Mouse (Mus musculus) embryonic facial prominence, embryonic 10.5 days (tissue): Measurements from ENCODE around the gene Gm14597. TPM values are rescaled to one million over a fixed set of nuclear protein-coding genes. Genes with fewer than 3 reads are reported as not detected.
A peak's percentile ranks its signal among the peaks of the same experiment; 100 is the strongest.
"Not testable (repeated sequence)": the region's sequence is repeated elsewhere in the genome, so short reads cannot be mapped to it uniquely, and the experiment has no call there.

Experiments used
- DNase-seq: peaks from one replicate; pipeline ENCODE4 v3.0.0-alpha.2; 2017; ENCODE audit warnings: low spot score
- H3K27ac ChIP-seq: fragments of 300-500 bp; sonication (generic); replicated peaks from 2 replicates; pipeline ENCODE4 v1.5.1; 2016; ENCODE audit warnings: mild to moderate bottlenecking
- H3K27me3 ChIP-seq: fragments of 300-500 bp; sonication (generic); replicated peaks from 2 replicates; pipeline ENCODE4 v1.6.1; 2016; ENCODE audit warnings: low read depth, mild to moderate bottlenecking; ENCODE audit not compliant: poor library complexity, severe bottlenecking
- H3K36me3 ChIP-seq: fragments of 300-500 bp; sonication (generic); replicated peaks from 2 replicates; pipeline ENCODE4 v1.6.1; 2016; ENCODE audit warnings: mild to moderate bottlenecking, moderate library complexity
- H3K4me1 ChIP-seq: fragments of 300-500 bp; sonication (generic); 2 replicates; pipeline ENCODE4 v1.6.1; 2016
- H3K4me3 ChIP-seq: fragments of 300-500 bp; sonication (generic); 2 replicates; pipeline ENCODE4 v1.5.1; 2016; ENCODE audit warnings: mild to moderate bottlenecking, moderate library complexity
- H3K9me3 ChIP-seq: fragments of 300-500 bp; sonication (generic); 2 replicates; pipeline ENCODE4 v1.6.1; 2016; ENCODE audit warnings: mild to moderate bottlenecking
- WGBS: fragments of 180-500 bp; shearing (Covaris S2); methylation state at CpG from one replicate; pipeline ENCODE4 v1.1.7; 2016; 5-methylcytosine and 5-hydroxymethylcytosine counted together
- polyA plus RNA-seq: library from polyadenylated mRNA; unstranded; fragments of >200 nt; fragmentation: Nextera tagmentation; extraction: Ambion mirVana; gene quantifications from 2 replicates; pipeline ENCODE4 v1.2.1, GENCODE M21; 2016

The Gm14597 gene
- polyA plus RNA-seq, result not detected in 2 replicates

DNA sequence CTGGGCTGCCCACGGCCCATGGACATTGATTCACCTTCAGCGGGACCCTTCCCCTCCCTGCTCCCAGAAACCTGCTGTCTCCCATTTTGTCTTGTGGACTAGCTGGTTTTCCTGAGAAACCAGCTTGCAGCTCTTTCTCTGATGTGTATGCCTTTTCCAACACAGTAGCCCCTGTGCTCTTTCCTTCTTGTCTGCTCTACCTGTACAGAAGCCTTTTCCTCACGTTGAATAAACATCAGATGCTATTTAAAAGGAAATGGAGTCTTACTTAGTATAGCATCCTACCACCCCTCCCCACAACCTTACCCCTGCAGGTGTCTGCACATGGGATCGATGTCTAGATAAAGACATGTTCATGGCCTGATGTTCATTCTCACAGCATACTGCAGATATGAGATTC is at the start of gene Gm14597:
Gene Gm14597 (minus strand): TSS at position 101 of the 400 bp plus-strand sequence.
- 77% methylated on average over 3 of the region's 4 CpGs for WGBS
- H3K36me3 ChIP-seq, DNase-seq, H3K27me3 ChIP-seq, H3K4me1 ChIP-seq, H3K9me3 ChIP-seq: not testable (repeated sequence)
- peak within 1 kb of the TSS; percentile 54 for H3K4me3 ChIP-seq
- H3K27ac ChIP-seq, result peak within 1 kb of the TSS; percentile 71

- H3K4me1 ChIP-seq, H3K9me3 ChIP-seq, H3K36me3 ChIP-seq, H3K27ac ChIP-seq, H3K4me3 ChIP-seq, DNase-seq, H3K27me3 ChIP-seq: not testable (repeated sequence)
- 70% methylated on average over 4 of the region's 4 CpGs for WGBS
Observed at GRCm38 (mm10) chrX:53652917-53653316, 44.1 kb upstream of the Gm14597 start.

DNA sequence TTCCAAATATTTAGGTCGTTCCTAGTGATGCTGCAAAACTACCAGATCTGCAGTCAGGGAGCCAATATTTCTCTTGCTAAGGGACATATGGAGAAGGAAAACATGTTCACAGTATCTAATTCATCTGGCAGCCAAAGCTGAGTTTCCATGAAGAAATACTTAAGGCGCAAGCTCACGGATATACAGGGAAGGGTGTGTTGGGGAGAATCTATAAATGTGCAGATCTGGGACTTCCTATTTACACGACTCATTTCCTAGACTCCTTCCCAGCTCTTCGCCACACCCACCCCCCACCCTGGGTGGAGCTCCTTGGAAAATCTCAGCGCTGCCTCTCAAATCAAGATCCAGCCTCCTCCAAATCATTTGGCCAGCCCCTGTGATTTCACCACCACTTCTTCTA is 37.1 kb upstream of the Gm14597 start:
- WGBS, result 78% methylated on average over 6 of the region's 6 CpGs
- no peak overlapping the region for H3K27ac ChIP-seq
- H3K4me1 ChIP-seq, result no peaks in the 10 kb centered on the region
- no peak overlapping the region for H3K4me3 ChIP-seq
- no peaks in the 10 kb centered on the region for H3K27me3 ChIP-seq
- no peak for DNase-seq
- H3K9me3 ChIP-seq, result no peaks in the 10 kb centered on the region
- no peaks in the 10 kb centered on the region for H3K36me3 ChIP-seq

- H3K4me1 ChIP-seq, H3K27me3 ChIP-seq, H3K27ac ChIP-seq, H3K9me3 ChIP-seq, H3K36me3 ChIP-seq: not testable (repeated sequence)
- peak within 1 kb of the TSS; percentile 45 for H3K4me3 ChIP-seq
- peak; percentile 84 for DNase-seq
- WGBS, result 22% methylated on average over 12 of the region's 50 CpGs
Observed at GRCm38 (mm10) chrX:53642980-53643961, 34.5 kb upstream of the Gm14597 start, which contains the start of gene Rtl8a. Gene Rtl8a (minus strand): TSS chrX:53643682.

GRCm38 (mm10) chrX:53642604-53642979 is 33.8 kb upstream of the Gm14597 start:
- not testable (repeated sequence) for DNase-seq, H3K27me3 ChIP-seq, H3K27ac ChIP-seq, H3K9me3 ChIP-seq, H3K36me3 ChIP-seq, H3K4me1 ChIP-seq
- peak overlapping the region; percentile 37; the same call in 1 of the 2 replicates for H3K4me3 ChIP-seq
- 53% methylated on average over 4 of the region's 4 CpGs for WGBS

DNA sequence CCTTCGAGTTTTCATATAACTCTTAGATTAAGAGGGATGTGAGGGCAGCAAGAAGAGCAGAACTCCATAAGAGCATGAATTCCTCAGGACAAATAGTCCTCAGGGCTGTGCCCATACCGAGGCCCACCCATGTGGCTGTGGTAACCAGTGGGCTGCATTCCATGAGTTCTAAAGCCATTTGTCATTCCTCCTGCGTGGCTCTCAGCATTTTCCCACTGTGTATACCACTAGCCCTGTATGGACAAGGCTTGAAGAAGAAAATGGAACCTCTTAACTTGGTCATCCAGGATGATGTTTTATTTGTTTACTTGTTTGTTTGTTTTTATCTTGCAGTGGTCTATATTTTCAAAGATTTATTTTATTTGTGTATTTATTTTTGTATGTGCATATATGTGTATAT is 29.3 kb upstream of the Gm14597 start:
- not testable (repeated sequence) for H3K4me1 ChIP-seq, H3K27me3 ChIP-seq, H3K4me3 ChIP-seq, H3K27ac ChIP-seq, H3K9me3 ChIP-seq, DNase-seq, H3K36me3 ChIP-seq
- WGBS, result 67% methylated on average over 3 of the region's 3 CpGs

DNA sequence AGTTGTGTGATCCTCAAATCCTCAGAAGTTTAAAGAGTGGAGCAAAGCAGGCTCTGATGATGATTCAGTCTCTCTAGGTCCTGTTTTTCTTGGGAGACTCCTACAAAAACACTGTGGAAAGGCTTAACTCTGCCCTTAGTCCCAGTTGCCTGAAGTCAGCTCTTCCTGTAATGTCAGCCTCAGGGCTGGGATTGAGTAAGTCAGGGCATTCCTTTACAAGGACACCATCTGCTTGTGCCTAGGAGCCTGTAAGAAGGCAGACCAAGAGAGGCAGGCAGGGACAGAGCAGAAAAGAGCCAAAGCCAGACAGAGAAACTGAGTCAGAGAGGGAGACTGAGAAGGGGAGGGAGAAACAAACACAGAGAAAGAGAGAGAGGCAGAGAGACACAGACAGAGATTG is 2.6 kb upstream of the Gm14597 start:
- H3K4me3 ChIP-seq, DNase-seq, H3K27me3 ChIP-seq, H3K27ac ChIP-seq, H3K36me3 ChIP-seq, H3K4me1 ChIP-seq, H3K9me3 ChIP-seq: not testable (repeated sequence)

GRCm38 (mm10) chrX:53610571-53610970 is 1.8 kb upstream of the Gm14597 start:
- WGBS, result 6% methylated on average over 3 of the region's 3 CpGs

DNA sequence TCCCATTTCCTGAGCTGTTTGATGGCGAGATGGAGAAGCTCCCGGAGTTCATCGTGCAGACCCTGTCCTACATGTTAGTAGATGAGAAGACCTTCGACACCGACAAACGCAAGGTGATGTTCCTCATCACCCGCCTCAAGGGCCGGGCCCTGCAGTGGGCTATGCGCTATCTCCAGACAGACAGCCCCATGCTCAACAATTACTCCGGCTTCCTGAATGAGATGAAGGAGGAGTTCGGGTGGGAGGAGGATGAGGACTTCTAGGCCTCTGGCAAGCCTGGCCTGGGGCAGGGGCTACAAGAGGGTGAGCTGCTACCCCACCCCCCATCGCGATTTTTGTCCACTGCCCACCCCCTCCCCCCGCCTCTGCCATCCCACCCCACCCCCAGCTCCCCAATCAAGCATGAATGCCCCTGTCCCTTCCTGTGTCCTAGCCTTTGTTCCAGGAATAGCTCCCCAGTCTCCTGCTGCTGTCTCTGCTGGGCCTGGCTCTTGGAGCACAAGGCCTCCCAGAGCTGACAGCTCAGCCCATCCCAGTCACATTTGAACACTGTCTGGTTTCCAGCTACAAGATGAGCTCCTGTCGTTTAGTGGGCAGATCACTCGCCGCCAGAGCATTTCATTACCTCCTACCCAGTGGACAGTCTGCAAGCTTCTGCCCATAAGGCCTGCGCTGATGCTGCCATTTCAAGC is 511 bp downstream of the Gm14597 start:
- 29% methylated on average over 18 of the region's 18 CpGs for WGBS
- no peaks in the 10 kb centered on the region for H3K27me3 ChIP-seq
- H3K27ac ChIP-seq, result peak overlapping the region; percentile 71
- 0 out of 2 replicates have a peak, but pooled peaks cover 5% of the 10 kb centered on the region for H3K4me1 ChIP-seq
- H3K9me3 ChIP-seq, result no peaks in the 10 kb centered on the region
- peak overlapping the region; percentile 54 for H3K4me3 ChIP-seq
- DNase-seq, result peak; percentile 9
- no peaks in the 10 kb centered on the region for H3K36me3 ChIP-seq

More at GRCm38 (mm10) chrX:53610571-53610970, 1.8 kb upstream of the Gm14597 start:
- peak; percentile 41 for DNase-seq
- 0 out of 2 replicates have a peak, but pooled peaks cover 5% of the 10 kb centered on the region for H3K4me1 ChIP-seq
- no peak overlapping the region for H3K27ac ChIP-seq
- no peaks in the 10 kb centered on the region for H3K9me3 ChIP-seq
- no peaks in the 10 kb centered on the region for H3K36me3 ChIP-seq
- H3K4me3 ChIP-seq, result no peak overlapping the region
- no peaks in the 10 kb centered on the region for H3K27me3 ChIP-seq

- Histone ChIP-seq H3K9me3 (no peaks in the 10 kb centered on the region), H3K27ac (peak within 1 kb of the TSS; percentile 71), H3K4me1 (0 out of 2 replicates have a peak, but pooled peaks cover 5% of the 10 kb centered on the region), H3K27me3 (no peaks in the 10 kb centered on the region), H3K36me3 (no peaks in the 10 kb centered on the region), H3K4me3 (peak within 1 kb of the TSS; percentile 54)
- peak; percentile 70 for DNase-seq
- 27% methylated on average over 20 of the region's 20 CpGs for WGBS
Observed at GRCm38 (mm10) chrX:53607242-53608121, 1.3 kb downstream of the Gm14597 start, which contains the start of gene Rtl8c. Gene Rtl8c (plus strand): TSS chrX:53608032.

GRCm38 (mm10) chrX:53606176-53606575 is 2.6 kb downstream of the Gm14597 start:
- H3K36me3 ChIP-seq, DNase-seq, H3K9me3 ChIP-seq, H3K27me3 ChIP-seq, H3K4me3 ChIP-seq, H3K27ac ChIP-seq, H3K4me1 ChIP-seq: not testable (repeated sequence)
- 32% methylated on average over 1 of the region's 1 CpGs for WGBS

GRCm38 (mm10) chrX:53599993-53600392 is 8.8 kb downstream of the Gm14597 start:
- not testable (repeated sequence) for H3K4me1 ChIP-seq, DNase-seq, H3K36me3 ChIP-seq, H3K27ac ChIP-seq, H3K27me3 ChIP-seq, H3K4me3 ChIP-seq, H3K9me3 ChIP-seq
- WGBS, result 52% methylated on average over 2 of the region's 2 CpGs
